Mouse (Mus musculus): ENCODE results near the gene Castor2. TPM values are rescaled to one million over a fixed set of nuclear protein-coding genes. Genes with fewer than 3 reads are reported as not detected.

The Castor2 gene
- polyA plus RNA-seq, 1 experiment: 8.4 TPM

GRCm38 (mm10) chr5:134087211-134087610 is 12.3 kb upstream of the Castor2 start:
- no peak overlapping the region for H3K27ac ChIP-seq (replicated peaks; ENCODE audit: low read depth, low read length)
- H3K4me1 ChIP-seq (ENCODE audit: control insufficient read depth, insufficient read depth, insufficient read length, low read length): no peaks in the 10 kb centered on the region

GRCm38 (mm10) chr5:134095766-134096165 is 3.7 kb upstream of the Castor2 start:
- no peak overlapping the region for H3K27ac ChIP-seq (replicated peaks; ENCODE audit: low read depth, low read length)
- no peak overlapping the region for H3K4me3 ChIP-seq (ENCODE audit: insufficient read depth, low read depth, low read length)
- peaks cover 4% of the 10 kb centered on the region for H3K4me1 ChIP-seq (ENCODE audit: control insufficient read depth, insufficient read depth, insufficient read length, low read length)

More at GRCm38 (mm10) chr5:134087211-134087610, 12.3 kb upstream of the Castor2 start:
- no peak overlapping the region for H3K4me3 ChIP-seq (ENCODE audit: insufficient read depth, low read depth, low read length)

- H3K4me1 ChIP-seq (ENCODE audit: control insufficient read depth, insufficient read depth, insufficient read length, low read length): peaks cover 4% of the 10 kb centered on the region
- peak overlapping the region; percentile 56; the same call in 1 of the 2 replicates for H3K27ac ChIP-seq (replicated peaks; ENCODE audit: low read depth, low read length)
- H3K4me3 ChIP-seq (ENCODE audit: insufficient read depth, low read depth, low read length): peak overlapping the region; percentile 36; the same call in 1 of the 2 replicates
Measured at GRCm38 (mm10) chr5:134098341-134098902, 1.1 kb upstream of the Castor2 start.

- Histone ChIP-seq H3K4me3 (ENCODE audit: insufficient read depth, low read depth, low read length) (peak overlapping the region; percentile 95), H3K27ac (replicated peaks; ENCODE audit: low read depth, low read length) (peak overlapping the region; percentile 35), H3K4me1 (ENCODE audit: control insufficient read depth, insufficient read depth, insufficient read length, low read length) (peaks cover 4% of the 10 kb centered on the region)
Measured at GRCm38 (mm10) chr5:134098976-134099375, 535 bp upstream of the Castor2 start.

- H3K4me1 ChIP-seq (ENCODE audit: control insufficient read depth, insufficient read depth, insufficient read length, low read length): peaks cover 4% of the 10 kb centered on the region
- no peak overlapping the region for H3K27ac ChIP-seq (replicated peaks; ENCODE audit: low read depth, low read length)
- peak overlapping the region; percentile 5; the same call in 1 of the 2 replicates for H3K4me3 ChIP-seq (ENCODE audit: insufficient read depth, low read depth, low read length)
Measured at GRCm38 (mm10) chr5:134100232-134100771, 791 bp downstream of the Castor2 start.

GRCm38 (mm10) chr5:134101322-134101721 is 1.8 kb downstream of the Castor2 start:
- Histone ChIP-seq H3K27ac (replicated peaks; ENCODE audit: low read depth, low read length) (no peak overlapping the region), H3K4me3 (ENCODE audit: insufficient read depth, low read depth, low read length) (no peak overlapping the region), H3K4me1 (ENCODE audit: control insufficient read depth, insufficient read depth, insufficient read length, low read length) (peaks cover 4% of the 10 kb centered on the region)

GRCm38 (mm10) chr5:134101883-134102282 is 2.4 kb downstream of the Castor2 start:
- H3K4me1 ChIP-seq (ENCODE audit: control insufficient read depth, insufficient read depth, insufficient read length, low read length): peaks cover 4% of the 10 kb centered on the region
- H3K4me3 ChIP-seq (ENCODE audit: insufficient read depth, low read depth, low read length): no peak overlapping the region
- no peak overlapping the region for H3K27ac ChIP-seq (replicated peaks; ENCODE audit: low read depth, low read length)

- no peak overlapping the region for H3K4me3 ChIP-seq (ENCODE audit: insufficient read depth, low read depth, low read length)
- peaks cover 4% of the 10 kb centered on the region for H3K4me1 ChIP-seq (ENCODE audit: control insufficient read depth, insufficient read depth, insufficient read length, low read length)
- H3K27ac ChIP-seq (replicated peaks; ENCODE audit: low read depth, low read length): no peak overlapping the region
Measured at GRCm38 (mm10) chr5:134102720-134103119, 3.2 kb downstream of the Castor2 start.

- Histone ChIP-seq H3K27ac (replicated peaks; ENCODE audit: low read depth, low read length) (no peak overlapping the region), H3K4me3 (ENCODE audit: insufficient read depth, low read depth, low read length) (no peak overlapping the region), H3K4me1 (ENCODE audit: control insufficient read depth, insufficient read depth, insufficient read length, low read length) (no peaks in the 10 kb centered on the region)
Measured at GRCm38 (mm10) chr5:134105829-134106228, 6.3 kb downstream of the Castor2 start.

GRCm38 (mm10) chr5:134114981-134115380 is 15.5 kb downstream of the Castor2 start:
- Histone ChIP-seq H3K27ac (replicated peaks; ENCODE audit: low read depth, low read length) (no peak overlapping the region), H3K4me1 (ENCODE audit: control insufficient read depth, insufficient read depth, insufficient read length, low read length) (no peaks in the 10 kb centered on the region), H3K4me3 (ENCODE audit: insufficient read depth, low read depth, low read length) (no peak overlapping the region)

- Histone ChIP-seq H3K27ac (replicated peaks; ENCODE audit: low read depth, low read length) (no peak overlapping the region), H3K4me1 (ENCODE audit: control insufficient read depth, insufficient read depth, insufficient read length, low read length) (no peaks in the 10 kb centered on the region), H3K4me3 (ENCODE audit: insufficient read depth, low read depth, low read length) (no peak overlapping the region)
Measured at GRCm38 (mm10) chr5:134115639-134116259, 16.2 kb downstream of the Castor2 start.

- Histone ChIP-seq H3K4me3 (ENCODE audit: insufficient read depth, low read depth, low read length) (no peak overlapping the region), H3K4me1 (ENCODE audit: control insufficient read depth, insufficient read depth, insufficient read length, low read length) (no peaks in the 10 kb centered on the region), H3K27ac (replicated peaks; ENCODE audit: low read depth, low read length) (no peak overlapping the region)
Measured at GRCm38 (mm10) chr5:134118798-134119407, 19.4 kb downstream of the Castor2 start.

GRCm38 (mm10) chr5:134119481-134120120 is 20.1 kb downstream of the Castor2 start:
- Histone ChIP-seq H3K4me3 (ENCODE audit: insufficient read depth, low read depth, low read length) (no peak overlapping the region), H3K27ac (replicated peaks; ENCODE audit: low read depth, low read length) (no peak overlapping the region)

GRCm38 (mm10) chr5:134120135-134120534 is 20.6 kb downstream of the Castor2 start:
- H3K4me3 ChIP-seq (ENCODE audit: insufficient read depth, low read depth, low read length): no peak overlapping the region
- no peak overlapping the region for H3K27ac ChIP-seq (replicated peaks; ENCODE audit: low read depth, low read length)

More at GRCm38 (mm10) chr5:134119481-134120120, 20.1 kb downstream of the Castor2 start:
- no peaks in the 10 kb centered on the region for H3K4me1 ChIP-seq (ENCODE audit: control insufficient read depth, insufficient read depth, insufficient read length, low read length)

More at GRCm38 (mm10) chr5:134120135-134120534, 20.6 kb downstream of the Castor2 start:
- H3K4me1 ChIP-seq (ENCODE audit: control insufficient read depth, insufficient read depth, insufficient read length, low read length): no peaks in the 10 kb centered on the region
